Mouse (Mus musculus) gastrocnemius, adult 18-20 months (tissue): Measurements from ENCODE around the gene Gm9844. TPM values are rescaled to one million over a fixed set of nuclear protein-coding genes. Genes with fewer than 3 reads are reported as not detected.
A peak's percentile ranks its signal among the peaks of the same experiment; 100 is the strongest.
"Not testable (repeated sequence)": the region's sequence is repeated elsewhere in the genome, so short reads cannot be mapped to it uniquely, and the experiment has no call there.

Experiments
- DNase-seq: peaks from one replicate; pipeline ENCODE4 v3.0.0; 2021; ENCODE audit warnings: low spot score
- total RNA-seq, 2 experiments: library from RNA; stranded (reverse); gene quantifications; 2 replicates each; pipeline ENCODE4 v1.2.3; 2021

Gm9844 gene
- total RNA-seq, 2 experiments from 2014 or later = not detected

DNA sequence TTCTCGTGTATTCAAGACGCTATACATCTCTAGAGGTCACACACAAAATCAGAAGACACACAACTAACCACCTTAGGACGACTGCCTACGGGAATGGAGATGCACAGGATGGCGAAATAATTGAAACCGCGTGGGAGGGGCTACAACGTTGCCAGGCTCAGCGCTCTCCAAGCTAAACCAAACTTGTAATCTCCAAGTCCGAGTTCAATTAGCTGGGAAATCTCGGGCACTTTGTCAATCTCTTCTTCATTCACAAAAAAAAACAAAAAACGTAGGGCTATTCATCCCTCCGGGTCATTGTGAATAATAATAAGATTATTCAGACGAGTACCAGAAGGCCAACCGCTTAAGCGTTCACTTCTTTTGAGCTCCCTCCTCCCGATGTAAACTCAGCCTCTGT lies 7.1 kb downstream of the Gm9844 start:
- DNase-seq = no peak

DNA sequence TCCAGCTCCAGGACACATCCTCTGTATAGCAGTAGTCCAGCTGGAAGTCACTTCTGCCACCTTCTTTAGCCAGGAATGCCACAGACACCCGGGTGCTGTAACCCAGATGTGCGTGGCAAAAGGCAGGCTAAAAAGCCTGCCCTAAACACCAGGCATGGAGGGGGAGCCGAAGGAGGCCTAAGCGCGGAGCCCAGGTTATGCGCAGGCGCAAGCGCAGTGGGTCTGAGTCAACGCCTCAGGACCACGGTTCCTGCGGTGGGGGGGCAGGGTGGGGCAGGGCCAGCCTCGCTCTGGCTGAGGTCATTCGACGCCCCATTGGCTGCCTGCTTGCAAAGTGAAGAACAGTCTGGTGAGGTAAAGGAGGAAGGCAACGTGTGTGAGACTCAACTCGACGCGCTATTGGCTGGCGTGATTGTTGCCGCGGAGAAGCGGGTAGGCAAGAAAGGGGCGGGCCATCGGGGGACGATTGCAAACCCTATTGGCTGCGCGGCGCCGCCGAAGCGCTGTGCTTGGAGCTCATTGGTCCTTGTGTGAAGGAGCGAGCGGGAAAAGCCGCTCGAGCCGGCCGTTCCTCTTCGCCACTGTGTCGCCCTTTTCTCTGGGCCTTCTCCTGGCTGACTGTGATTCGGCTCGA lies 7.6 kb downstream of the Gm9844 start, which contains the start of the genes Lypd4 and Dmrtc2:
Lypd4 (minus strand) TSS at position 410 of the 634 bp plus-strand sequence.
Dmrtc2 (plus strand) TSS at position 526 of the 634 bp plus-strand sequence.
- DNase-seq = no peak

DNA sequence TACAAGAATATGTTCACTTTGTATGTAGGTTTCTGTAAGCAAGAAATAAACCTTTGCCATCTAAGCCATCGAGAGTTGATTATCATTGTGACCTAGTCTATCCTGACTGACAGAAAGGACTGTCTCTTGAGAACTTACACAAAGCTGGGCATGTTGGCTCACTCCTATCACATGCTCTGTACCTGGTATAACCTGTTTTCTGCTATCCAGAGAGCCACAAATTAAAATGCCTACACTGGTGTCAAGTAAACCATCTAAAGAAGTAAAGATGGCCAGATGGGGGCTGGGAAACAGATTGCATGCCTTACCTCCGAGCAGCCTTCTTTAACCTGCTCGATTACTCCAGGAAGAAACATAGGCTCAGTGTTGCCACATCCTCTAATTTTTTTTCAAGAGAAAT lies 15.6 kb downstream of the Gm9844 start:
- DNase-seq = no peak

DNA sequence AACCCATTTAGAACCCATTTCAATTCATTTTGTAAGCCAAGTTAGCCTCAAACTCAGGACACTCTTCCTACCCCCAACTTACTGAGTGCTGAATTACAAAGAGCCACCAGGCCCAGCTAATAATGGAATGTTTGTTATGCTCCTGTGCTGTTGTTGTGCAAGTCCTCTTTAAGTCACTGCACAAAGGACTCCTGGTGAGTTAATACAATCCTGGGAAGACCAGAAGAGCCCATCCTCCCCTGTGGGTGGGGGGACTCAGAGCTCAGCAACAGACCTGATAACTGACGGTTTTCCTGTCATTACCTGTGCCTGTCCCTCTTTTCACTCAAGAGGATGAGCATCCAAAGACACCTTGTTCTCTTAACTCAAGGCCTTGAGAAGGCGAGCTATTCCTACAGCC lies 17.6 kb downstream of the Gm9844 start:
- DNase-seq = no peak

DNA sequence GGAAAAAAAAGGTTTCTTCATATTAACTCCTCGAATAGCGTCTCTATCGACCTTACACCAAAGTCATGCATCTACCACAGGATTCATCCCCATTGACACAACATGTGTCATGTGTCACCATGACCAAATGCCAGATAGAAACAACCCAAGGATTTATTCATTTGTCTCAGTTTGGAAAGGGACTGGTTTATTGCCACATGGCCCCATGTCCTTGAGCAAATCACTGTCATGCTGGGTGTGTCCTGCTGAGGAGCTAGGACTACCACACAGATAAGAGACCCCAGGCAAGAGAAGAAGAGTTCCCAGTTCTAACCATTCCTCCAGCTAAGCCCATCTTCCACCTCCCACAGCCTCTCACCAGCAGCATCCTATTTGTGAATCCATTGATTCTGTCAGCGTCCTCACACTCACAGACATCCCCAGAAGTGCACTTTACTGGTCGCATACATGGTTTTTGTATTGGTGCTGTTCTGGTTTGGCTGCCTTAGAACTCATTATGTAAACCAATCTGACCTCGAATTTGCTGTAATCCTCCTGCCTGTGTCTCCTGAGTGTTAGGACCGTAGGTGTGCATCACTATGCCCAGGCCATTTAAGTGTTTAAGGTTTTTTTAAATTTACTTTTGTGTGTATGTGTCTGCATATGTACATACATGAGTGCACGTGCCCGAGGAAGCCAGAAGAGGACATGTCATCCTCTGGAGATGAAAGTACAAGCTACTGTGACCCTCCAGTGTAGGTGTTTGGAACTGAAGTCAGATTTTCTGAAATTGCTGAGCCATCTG lies 20.6 kb downstream of the Gm9844 start:
- no peak for DNase-seq

DNA sequence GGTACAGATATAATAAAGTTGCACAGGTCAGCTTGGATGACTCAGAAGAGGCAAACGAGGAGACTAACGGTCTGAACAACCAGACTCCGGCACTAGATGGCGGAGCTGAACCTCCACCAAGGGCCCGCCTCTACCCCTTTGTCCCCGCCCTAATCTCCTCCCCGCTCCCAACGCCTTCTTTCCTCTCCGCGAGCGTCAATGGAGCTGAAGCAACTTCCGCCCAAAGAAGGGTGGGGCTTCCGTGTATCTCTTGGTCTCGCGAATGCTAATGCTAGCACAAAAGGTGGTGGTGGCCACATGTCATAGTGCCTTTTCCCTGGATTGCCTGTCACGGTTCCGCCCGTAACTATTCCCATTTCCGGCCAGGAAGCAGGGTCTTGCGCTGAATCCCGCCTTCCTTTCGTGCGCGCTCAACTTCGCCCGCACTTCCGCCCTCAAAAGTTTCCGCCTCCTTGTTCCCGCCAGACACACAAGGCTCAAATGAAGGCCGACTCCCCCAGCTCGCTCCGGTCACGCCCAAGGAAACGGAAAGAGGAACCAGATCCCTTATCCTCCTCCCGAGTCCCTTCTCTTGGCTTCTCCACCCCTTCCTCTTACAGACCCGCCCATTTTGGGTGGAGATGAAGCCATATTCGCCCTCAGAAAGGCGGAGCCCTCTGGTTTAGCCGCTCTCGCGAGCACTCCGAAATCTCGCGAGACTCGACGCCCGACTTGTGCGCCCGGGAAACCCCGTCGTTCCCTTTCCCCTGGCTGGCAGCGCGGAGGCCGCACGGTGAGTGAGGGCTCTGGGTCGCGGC lies 22.1 kb downstream of the Gm9844 start, which contains the start of gene Rps19:
Rps19 (plus strand) TSS at position 476 of the 797 bp plus-strand sequence.
- peak; percentile 99 for DNase-seq

DNA sequence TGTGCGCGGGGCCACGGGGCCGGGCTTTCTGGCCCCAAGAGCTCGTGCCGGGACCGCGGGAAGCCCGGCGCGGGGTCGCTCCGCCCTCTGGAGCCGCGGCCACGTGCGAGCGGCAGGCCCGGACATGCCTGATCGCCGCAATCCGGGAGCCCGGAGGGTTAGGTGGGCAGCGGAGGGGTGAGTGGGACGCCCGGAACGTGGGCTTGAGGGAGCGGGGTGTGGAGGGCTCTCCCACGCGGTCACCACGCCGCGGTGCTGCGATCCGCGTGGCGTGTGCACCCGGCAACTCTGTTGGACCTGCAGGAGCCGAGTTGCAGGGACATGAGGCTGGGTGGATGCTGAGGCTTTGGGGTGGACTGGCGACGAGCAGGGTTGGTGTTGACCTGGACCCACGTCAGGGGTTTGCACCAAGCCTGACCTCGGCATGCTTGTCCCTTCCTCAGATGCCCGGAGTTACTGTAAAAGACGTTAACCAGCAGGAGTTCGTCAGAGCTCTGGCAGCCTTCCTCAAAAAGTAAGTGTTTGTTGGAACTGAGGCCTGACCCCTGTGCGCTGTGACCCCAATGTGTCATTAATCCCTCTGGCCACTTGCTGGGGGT lies 22.8 kb downstream of the Gm9844 start:
- no peak for DNase-seq

DNA sequence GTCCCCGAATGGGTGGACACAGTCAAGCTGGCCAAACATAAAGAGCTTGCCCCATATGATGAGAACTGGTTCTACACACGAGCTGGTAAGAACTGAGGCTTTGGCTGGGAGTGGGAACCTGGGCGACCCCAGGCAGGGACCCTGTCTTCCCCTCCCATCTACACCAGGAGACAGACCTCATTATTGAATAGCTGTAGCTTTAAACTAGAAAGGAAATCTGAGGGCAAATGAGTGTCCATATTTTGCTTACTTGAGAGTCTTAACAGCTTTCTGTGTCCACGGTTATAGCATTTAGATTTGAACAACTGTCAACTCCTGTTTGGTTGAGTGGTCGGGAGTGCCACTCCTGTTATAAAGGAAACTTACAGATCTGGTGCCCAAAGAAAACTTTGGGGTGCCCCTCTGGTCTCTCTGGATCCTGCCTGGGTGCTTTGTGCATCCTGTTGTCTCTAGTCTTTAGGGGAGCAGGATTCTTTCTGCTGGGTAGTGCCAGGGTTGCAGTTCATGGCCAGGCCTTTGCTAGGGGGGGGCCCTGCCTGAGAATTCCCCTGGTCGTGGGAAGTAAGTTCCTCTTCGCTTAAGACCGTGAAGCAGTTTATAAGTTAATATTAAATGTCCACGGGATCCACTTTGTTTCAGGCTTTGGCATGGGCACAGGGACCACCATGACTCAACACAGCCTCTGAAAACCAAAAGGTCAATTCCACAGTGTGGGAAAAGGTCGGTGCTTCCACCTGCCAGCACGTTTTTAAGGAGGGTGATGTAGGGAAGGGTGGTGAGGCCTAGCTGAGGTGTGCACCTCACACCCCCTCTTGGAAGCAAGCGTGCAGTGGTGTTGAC lies 23.7 kb downstream of the Gm9844 start:
- no peak for DNase-seq

DNA sequence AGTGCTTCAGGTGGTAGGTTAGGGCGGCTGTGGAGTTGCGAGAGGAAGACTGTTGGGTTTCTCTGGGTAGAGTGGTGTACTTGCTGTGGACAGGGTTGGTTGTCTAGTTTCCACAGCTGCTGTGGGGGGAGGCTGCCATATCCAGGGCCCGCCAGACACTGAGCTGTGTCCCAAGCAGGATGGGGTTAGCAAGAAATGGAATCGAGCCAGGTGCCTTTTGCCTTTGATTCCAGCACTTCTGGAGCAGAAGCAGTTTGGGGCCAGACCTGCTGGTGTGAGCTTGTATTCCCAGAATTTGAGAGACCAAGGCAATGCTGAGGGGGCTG lies 24.3 kb downstream of the Gm9844 start:
- no peak for DNase-seq

DNA sequence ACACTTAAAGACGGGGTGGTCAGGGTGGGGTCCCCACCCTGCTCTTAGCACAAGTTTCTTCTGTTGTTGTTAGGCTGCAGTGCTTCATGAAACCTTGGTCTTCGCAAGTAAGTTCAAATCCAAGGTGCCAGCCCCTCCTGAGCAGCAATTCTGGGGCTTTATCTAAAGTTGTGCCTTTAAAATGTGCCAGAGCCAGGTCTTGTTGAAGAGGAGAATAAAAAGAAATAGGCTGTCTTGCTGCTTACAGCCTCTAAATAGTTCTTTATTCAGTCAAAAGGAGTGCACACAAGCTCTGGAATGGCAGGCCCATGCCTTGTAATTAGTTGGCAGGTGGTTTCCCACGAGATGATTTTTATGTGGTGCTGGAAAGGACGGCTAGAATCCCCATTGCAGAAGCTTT lies 25.1 kb downstream of the Gm9844 start:
- no peak for DNase-seq

DNA sequence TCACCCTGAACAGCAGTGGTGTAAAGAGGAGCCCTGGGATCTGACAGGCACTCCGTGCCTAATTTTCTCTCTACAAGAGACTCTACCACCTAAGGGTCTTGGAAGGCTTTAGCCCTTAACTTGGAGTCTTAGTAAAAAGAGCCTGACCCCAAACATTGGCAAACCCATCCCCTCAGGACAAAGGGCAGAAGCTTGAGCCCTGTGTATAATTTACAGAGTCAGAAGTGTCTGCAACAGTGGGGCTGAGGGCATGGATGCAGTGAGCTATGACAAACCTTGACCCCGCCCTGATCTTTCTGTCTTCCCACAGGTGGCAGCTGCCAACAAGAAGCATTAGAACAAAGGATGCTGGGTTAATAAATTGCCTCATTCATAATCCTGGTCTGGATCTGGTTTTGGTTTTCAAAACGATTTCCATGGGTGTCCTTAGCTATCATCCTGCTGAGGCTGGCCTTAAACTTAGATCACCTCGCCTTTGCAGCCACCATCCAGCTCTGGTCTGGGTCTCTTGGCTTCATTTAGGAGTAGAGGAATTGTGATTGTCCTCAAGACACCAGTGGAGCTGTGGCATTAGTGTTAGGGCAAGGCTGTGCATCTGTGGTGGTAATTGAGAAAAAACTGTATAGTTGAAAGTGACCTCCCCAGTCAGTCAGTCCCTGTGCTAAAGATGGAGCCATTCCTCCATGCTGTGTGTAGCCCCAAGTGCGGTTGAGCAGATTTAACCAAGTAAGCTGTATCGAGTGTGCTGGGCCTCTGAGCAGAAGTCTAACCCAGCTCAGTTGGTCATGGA lies 27.6 kb downstream of the Gm9844 start:
- DNase-seq = no peak

DNA sequence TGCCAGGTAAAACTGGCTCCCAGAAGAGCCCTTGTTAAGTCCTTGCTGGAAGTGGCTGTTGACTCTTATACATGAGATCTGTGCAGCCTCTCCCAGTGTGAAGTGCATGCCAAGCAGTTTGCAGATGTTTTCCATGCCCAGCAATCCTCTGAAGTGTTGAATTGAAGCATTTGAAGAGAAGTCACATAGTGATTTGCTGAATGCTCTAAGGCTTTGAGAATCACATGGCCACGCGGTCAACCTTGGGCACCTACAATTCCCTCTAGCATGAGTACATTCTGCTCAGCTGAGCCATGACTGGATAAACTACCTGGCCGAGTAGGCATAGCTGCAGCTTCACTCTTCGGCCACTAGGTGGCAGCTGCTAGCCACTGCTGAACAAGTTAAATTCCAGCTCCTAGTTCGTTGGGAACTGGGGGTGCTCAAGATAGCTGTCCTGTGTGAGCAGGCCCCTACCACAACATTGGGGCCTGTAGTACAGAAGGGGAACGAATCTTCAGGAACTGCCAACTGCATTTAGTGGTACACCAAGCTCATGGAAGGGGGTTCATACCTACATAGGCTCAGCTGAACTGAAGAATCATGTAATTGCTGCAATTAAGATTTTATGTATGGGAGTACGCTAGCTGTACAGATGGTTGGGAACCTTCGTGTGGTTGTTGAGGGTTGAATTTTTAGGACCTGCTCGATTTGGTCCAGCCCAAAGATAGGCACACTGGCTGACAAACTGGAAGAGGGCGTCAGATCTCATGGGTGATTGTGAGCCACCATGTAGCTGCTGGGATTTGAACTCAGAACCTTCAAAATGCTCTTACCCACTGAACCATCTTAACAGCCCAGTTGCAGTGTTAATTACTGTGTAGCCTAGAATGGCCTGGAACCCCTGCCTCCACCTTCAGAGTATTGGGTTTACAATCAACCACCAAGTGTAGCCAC lies 28.5 kb downstream of the Gm9844 start:
- peak; percentile 75 for DNase-seq

DNA sequence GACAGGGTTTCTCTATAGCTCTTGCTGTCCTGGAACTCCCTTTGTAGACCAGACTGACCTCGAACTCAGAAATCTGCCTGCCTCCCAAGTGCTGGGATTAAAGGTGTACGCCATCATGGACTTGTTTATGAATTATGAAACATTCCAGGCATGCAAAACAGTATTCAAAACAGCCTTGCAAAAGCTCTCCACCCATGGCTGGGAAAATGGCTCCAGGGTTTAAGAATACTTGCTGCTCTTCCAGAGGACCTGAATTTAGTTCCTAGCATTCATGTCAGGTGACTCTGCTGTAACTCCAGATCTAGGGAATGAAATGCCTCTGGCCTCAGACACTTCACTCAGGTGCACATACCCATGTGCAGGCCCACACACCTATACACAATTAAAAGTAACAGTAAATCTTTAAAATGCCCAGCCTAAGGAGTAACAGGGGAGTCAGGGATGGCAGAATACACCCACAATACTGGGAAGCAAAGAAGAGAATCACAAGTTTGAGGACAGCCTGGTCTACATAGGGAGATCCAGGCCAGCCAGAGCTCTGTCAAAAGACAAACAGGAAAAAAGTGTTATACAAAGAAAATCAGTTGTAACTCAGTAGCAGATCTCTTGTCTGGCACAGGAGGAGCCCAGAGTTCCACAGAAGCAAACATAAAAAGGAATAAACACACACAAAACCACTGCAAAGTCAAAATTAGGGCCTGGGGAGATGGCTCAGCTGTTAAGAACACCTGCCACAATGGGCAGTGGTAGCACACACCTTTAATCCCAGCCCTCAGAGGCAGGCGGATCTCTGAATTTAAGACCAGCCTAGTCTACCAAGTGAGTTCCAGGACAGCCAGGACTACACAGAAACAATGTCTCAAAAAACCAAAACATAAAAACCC lies 29.5 kb downstream of the Gm9844 start:
- DNase-seq = no peak

DNA sequence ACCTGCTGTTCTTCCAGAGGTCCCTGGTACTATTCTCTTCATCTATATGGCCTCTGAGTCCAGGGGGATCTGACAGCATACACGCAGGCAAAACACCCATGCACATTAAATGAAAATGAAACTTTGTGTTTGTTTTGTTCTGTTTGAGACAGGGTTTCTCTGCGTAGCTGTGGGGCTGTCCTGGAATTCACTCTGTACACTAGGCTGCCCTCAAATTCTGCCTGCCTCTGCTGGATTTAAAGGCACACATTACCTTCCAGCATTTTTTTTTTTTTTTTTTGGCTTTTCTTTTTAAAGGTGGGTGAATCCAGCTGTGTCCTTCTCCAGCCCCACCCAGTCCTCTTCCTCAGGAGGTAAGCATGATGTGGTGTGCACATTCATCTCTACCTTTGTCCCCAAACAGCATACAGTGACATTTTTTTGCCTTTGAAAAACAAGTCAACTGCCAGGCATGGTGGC lies 30.1 kb downstream of the Gm9844 start:
- no peak for DNase-seq

DNA sequence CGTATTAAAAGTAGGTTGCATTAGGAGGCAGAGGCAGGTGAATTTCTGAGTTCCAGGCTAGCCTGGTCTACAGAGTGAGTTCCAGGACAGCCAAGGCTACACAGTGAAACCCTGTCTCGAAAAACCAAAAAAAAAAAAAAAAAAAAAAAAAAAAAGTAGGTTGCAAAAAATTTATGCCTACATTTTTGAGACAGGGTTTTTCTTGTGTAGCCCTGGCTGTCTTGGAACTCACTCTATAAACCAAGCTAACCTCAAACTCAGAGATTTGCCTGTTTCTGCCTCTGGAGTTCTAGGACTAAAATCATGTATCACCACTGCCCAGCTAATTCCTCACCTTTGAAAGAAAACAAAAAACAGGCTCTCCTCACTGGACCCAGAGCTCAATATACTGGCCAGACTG lies 33.7 kb downstream of the Gm9844 start:
- DNase-seq = not testable (repeated sequence)

DNA sequence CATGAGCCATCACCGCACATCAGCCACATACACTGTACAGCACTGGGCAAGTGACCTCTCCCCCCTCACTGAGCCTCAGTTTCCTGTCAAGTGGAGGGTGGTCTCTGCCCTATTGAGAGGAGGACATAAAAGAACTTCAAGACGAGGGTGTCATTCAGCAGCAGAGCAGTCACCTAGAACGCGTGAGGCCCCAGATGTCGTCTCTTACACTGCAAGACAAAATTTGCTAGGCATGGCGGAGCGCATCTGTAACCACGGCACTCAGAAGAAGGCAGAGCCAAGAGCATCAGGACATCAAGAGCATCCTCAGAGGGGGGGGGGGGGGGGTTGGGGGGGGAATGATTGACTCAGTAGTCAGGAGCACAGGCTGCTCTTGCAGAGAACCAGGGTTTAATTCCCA lies 34.3 kb downstream of the Gm9844 start:
- DNase-seq = no peak

DNA sequence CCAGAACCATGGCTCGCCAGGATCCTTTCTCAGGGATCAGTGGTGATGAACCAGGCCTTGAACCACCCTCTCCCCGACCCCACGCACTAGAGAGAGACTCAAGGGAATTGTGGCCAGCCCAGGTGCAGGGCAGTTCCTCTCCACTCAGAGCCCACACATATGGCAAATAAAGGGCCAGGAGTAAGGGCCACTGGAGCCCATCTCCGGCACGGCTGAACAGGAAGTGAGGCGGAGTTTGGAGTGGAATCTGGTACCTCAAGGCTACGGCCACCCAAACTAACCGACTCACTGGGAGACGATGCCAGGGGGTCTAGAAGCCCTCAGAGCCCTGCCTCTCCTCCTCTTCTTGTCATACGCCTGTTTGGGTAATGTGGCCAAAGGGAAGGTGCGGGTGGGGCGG lies 35.2 kb downstream of the Gm9844 start, which contains the start of gene Cd79a:
Cd79a (plus strand) TSS at position 158 of the 400 bp plus-strand sequence.
- no peak for DNase-seq

DNA sequence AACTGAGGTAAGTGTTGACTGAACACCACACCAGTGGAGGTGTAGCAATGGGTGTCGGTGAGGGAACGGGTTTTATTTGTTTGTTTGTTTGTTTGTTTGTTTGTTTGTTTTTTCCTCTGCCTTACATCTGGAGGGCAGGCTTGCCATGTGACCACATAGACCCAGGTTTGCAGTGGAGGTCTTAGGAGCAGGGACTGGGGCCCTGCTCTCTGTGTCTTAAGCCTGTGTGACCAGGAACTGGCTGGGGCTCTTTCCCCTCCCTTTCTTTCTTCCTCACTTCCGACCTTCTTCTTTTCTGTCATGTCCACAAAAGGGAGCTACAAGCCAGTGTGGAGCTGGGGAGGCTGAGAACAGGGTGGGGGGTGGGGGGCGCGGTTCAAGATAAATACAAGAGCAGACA lies 35.9 kb downstream of the Gm9844 start:
- no peak for DNase-seq
